In genomic region chr17:27678924-27679813, GRCm38 (mm10) we compare ENCODE assay signal across 9 mouse cellular contexts. TPM values are rescaled to one million over a fixed set of nuclear protein-coding genes. Genes with fewer than 3 reads are reported as not detected.
DNase-seq lines count a peak whose midpoint lies in the region; ATAC-seq and TF ChIP-seq lines count a peak whose summit lies in the region.
"Had no signal": no experiment of that assay in that cellular context is flagged by ENCODE, and none has a peak within 500 bp of the region (broad histone marks: within the 10 kb centered on the region; RNA-seq: fewer than 3 reads in every experiment).

No protein-coding gene starts in this region.

- H3K27ac ChIP-seq in intestine, embryonic 14.5 days (ENCODE audit: low read depth) = no peak overlapping the region
- no peak overlapping the region for H3K27ac ChIP-seq in intestine, postnatal 0 days (ENCODE audit: low read depth, low read length)

- no peak overlapping the region for H3K9ac ChIP-seq in intestine, embryonic 14.5 days (ENCODE audit: low read length)
- H3K9ac ChIP-seq in intestine, postnatal 0 days (ENCODE audit: low read depth, low read length) = no peak overlapping the region

- H3K4me1 ChIP-seq in intestine, embryonic 14.5 days (replicated peaks; ENCODE audit: control insufficient read depth, insufficient read depth, low read length) = no peaks in the 10 kb centered on the region
- H3K4me1 ChIP-seq in intestine, postnatal 0 days (replicated peaks; ENCODE audit: control insufficient read depth, insufficient read depth, low read length) = peaks cover 4% of the 10 kb centered on the region; the same call in 1 of the 2 replicates

- no peak for DNase-seq in intestine, embryonic 14.5 days (ENCODE audit: low spot score)
- DNase-seq in right cerebral cortex, postnatal 4 days = peak; percentile 59
- DNase-seq in right cerebral cortex, adult 2 months (ENCODE audit: low spot score in 2 of 2) = no peak
- DNase-seq in kidney, postnatal 25 days = peak; percentile 17 to 61
- DNase-seq in c-Kit-positive CD71-positive TER-119-positive erythroid progenitor cells, embryonic 14.5 days (ENCODE audit: low spot score) = no peak
- no peak for DNase-seq in heart, postnatal 36 days

- H3K4me2 ChIP-seq in intestine, embryonic 14.5 days (ENCODE audit: low read length) = no peak overlapping the region
- H3K4me2 ChIP-seq in intestine, postnatal 0 days (replicated peaks; ENCODE audit: low read depth) = no peak overlapping the region

- TF ChIP-seq CTCF in intestine, postnatal 0 days (IDR thresholded peaks at IDR 0.05; ENCODE audit: low read depth) = no peak

- 0 out of 2 replicates have a peak, but pooled peaks have one; percentile 36 for ATAC-seq in intestine, embryonic 14.5 days (replicated peaks; ENCODE audit: low FRiP score, low TSS enrichment, low read depth)
- no peak for ATAC-seq in intestine, postnatal 0 days
- ATAC-seq in megakaryocyte, adult 5-6 weeks (ENCODE audit: poor library complexity, severe bottlenecking) = no peak

- intact Hi-C loops in heart, postnatal 36 days (cut with DNase I) = no loop called here

- H3K9me3 ChIP-seq in intestine, embryonic 14.5 days (ENCODE audit: control insufficient read depth, low read length) = no peaks in the 10 kb centered on the region
- no peaks in the 10 kb centered on the region for H3K9me3 ChIP-seq in intestine, postnatal 0 days (ENCODE audit: control insufficient read depth)

- 0 out of 2 replicates have a peak, but pooled peaks cover 4% of the 10 kb centered on the region for H3K27me3 ChIP-seq in intestine, embryonic 14.5 days (replicated peaks; ENCODE audit: control insufficient read depth, insufficient read depth, low read length)
- 0 out of 2 replicates have a peak, but pooled peaks cover 3% of the 10 kb centered on the region for H3K27me3 ChIP-seq in intestine, postnatal 0 days (replicated peaks; ENCODE audit: control insufficient read depth, insufficient read depth, low read length)

- no peak overlapping the region for H3K4me3 ChIP-seq in intestine, embryonic 14.5 days (ENCODE audit: low read depth, low read length)
- H3K4me3 ChIP-seq in intestine, postnatal 0 days (ENCODE audit: low read depth, low read length) = no peak overlapping the region

- 40% methylated on average over 11 of the region's 11 CpGs for WGBS in intestine, embryonic 14.5 days
- 44% methylated on average over 11 of the region's 11 CpGs for WGBS in intestine, postnatal 0 days

- no peaks in the 10 kb centered on the region for H3K36me3 ChIP-seq in intestine, embryonic 14.5 days (ENCODE audit: control insufficient read depth, insufficient read depth, low read length)
- no peaks in the 10 kb centered on the region for H3K36me3 ChIP-seq in intestine, postnatal 0 days (ENCODE audit: control insufficient read depth, insufficient read depth)

RNA-seq across cellular contexts. Expression of gene Pacsin1, which starts 23.9 kb away (rescaled TPM):
- polyA plus RNA-seq in intestine, embryonic 14.5 days (2014; fragmentation: Nextera tagmentation; extraction: Ambion mirVana) = 1.5 and 2.0 TPM in 2 replicates
- polyA plus RNA-seq in intestine, postnatal 0 days (2015; fragmentation: Nextera tagmentation; extraction: Ambion mirVana) = 1.2 and 1.4 TPM in 2 replicates
- total RNA-seq in megakaryocyte, adult 5-6 weeks (2015) = 0.87 and 1.2 TPM in 2 replicates
- 0.44 and 0.61 TPM in 2 replicates for total RNA-seq in megakaryocyte, adult 5-6 weeks (2017)
- total RNA-seq in heart, postnatal 36 days (2021) = under 1 TPM in 1 of 2 experiments, not detected in 1; 0.49 TPM

RNA-seq across cellular contexts. Expression of gene Rps10, which starts 42.7 kb away (rescaled TPM):
- polyA plus RNA-seq in intestine, embryonic 14.5 days (2014; fragmentation: Nextera tagmentation; extraction: Ambion mirVana) = 1,235 and 1,299 TPM in 2 replicates
- 591 and 603 TPM in 2 replicates for polyA plus RNA-seq in intestine, postnatal 0 days (2015; fragmentation: Nextera tagmentation; extraction: Ambion mirVana)
- 1,486 and 1,560 TPM in 2 replicates for total RNA-seq in megakaryocyte, adult 5-6 weeks (2015)
- 1,634 and 1,837 TPM in 2 replicates for total RNA-seq in megakaryocyte, adult 5-6 weeks (2017)
- 100 to 1,000 TPM; 533 to 572 TPM for total RNA-seq in heart, postnatal 36 days (2021)

RNA-seq across cellular contexts. Expression of gene RPS10-NUDT3, which starts 44.1 kb away (rescaled TPM):
- not detected in 2 replicates for polyA plus RNA-seq in intestine, embryonic 14.5 days (2014; fragmentation: Nextera tagmentation; extraction: Ambion mirVana)
- not detected in 2 replicates for polyA plus RNA-seq in intestine, postnatal 0 days (2015; fragmentation: Nextera tagmentation; extraction: Ambion mirVana)
- not detected in 2 replicates for total RNA-seq in megakaryocyte, adult 5-6 weeks (2015)
- not detected in 2 replicates for total RNA-seq in megakaryocyte, adult 5-6 weeks (2017)
- not detected for total RNA-seq in heart, postnatal 36 days (2021)

RNA-seq across cellular contexts. Expression of gene Spdef, which starts 49.6 kb away (rescaled TPM):
- polyA plus RNA-seq in intestine, embryonic 14.5 days (2014; fragmentation: Nextera tagmentation; extraction: Ambion mirVana) = 8.6 and 12.0 TPM in 2 replicates
- 8.9 and 9.9 TPM in 2 replicates for polyA plus RNA-seq in intestine, postnatal 0 days (2015; fragmentation: Nextera tagmentation; extraction: Ambion mirVana)
- total RNA-seq in megakaryocyte, adult 5-6 weeks (2015) = not detected in 2 replicates
- total RNA-seq in megakaryocyte, adult 5-6 weeks (2017) = not detected in 2 replicates
- total RNA-seq in heart, postnatal 36 days (2021) = not detected
- total RNA-seq: layer of hippocampus, postnatal 25 days had no signal

RNA-seq across cellular contexts. Expression of gene Nudt3, which starts 55.9 kb away (rescaled TPM):
- 33.3 and 35.4 TPM in 2 replicates for polyA plus RNA-seq in intestine, embryonic 14.5 days (2014; fragmentation: Nextera tagmentation; extraction: Ambion mirVana)
- polyA plus RNA-seq in intestine, postnatal 0 days (2015; fragmentation: Nextera tagmentation; extraction: Ambion mirVana) = 43.3 and 43.4 TPM in 2 replicates
- total RNA-seq in megakaryocyte, adult 5-6 weeks (2015) = 32.3 and 32.9 TPM in 2 replicates
- 91.6 and 93.8 TPM in 2 replicates for total RNA-seq in megakaryocyte, adult 5-6 weeks (2017)
- 100 to 1,000 TPM; 312 to 315 TPM for total RNA-seq in heart, postnatal 36 days (2021)

Comparison
In these comparisons a context has a peak if more than half of its experiments do, and no peak if none do; other contexts are left out.
1. DNase-seq: peak in right cerebral cortex, postnatal 4 days (single experiment) and kidney, postnatal 25 days (2 of 2); none in intestine, embryonic 14.5 days (single experiment), right cerebral cortex, adult 2 months (0 of 2), c-Kit-positive CD71-positive TER-119-positive erythroid progenitor cells, embryonic 14.5 days (single experiment) and heart, postnatal 36 days (0 of 2).